Mouse (Mus musculus): ENCODE measurements around the gene Ebf1. TPM values are rescaled to one million over a fixed set of nuclear protein-coding genes. Genes with fewer than 3 reads are reported as not detected.

Gene Ebf1
- polyA plus RNA-seq, 1 experiment, result not detected

- WGBS, result 13% methylated on average over 14 of the region's 14 CpGs
- TF ChIP-seq POLR2A (IDR thresholded peaks at IDR 0.05; ENCODE audit: insufficient read depth, low read depth, low read length), result no peak
- TF ChIP-seq CTCF (IDR thresholded peaks at IDR 0.05; ENCODE audit: insufficient read depth, low read depth, low read length), result no peak
- Histone ChIP-seq H3K4me3 (ENCODE audit: insufficient read depth, low read depth, low read length) (no peak overlapping the region), H3K27ac (ENCODE audit: insufficient read depth, low read depth, low read length) (no peak overlapping the region), H3K4me1 (ENCODE audit: control insufficient read depth, insufficient read depth, low read length) (no peaks in the 10 kb centered on the region)
Observed at GRCm38 (mm10) chr11:44784255-44785029, 167.3 kb downstream of the Ebf1 start.

- TF ChIP-seq CTCF (IDR thresholded peaks at IDR 0.05; ENCODE audit: insufficient read depth, low read depth, low read length) (no peak), POLR2A (IDR thresholded peaks at IDR 0.05; ENCODE audit: insufficient read depth, low read depth, low read length) (no peak)
- no peak overlapping the region for H3K27ac ChIP-seq (ENCODE audit: insufficient read depth, low read depth, low read length)
- 15% methylated on average over 7 of the region's 7 CpGs for WGBS
- H3K4me3 ChIP-seq (ENCODE audit: insufficient read depth, low read depth, low read length), result no peak overlapping the region
- H3K4me1 ChIP-seq (ENCODE audit: control insufficient read depth, insufficient read depth, low read length), result no peaks in the 10 kb centered on the region
Observed at GRCm38 (mm10) chr11:44785063-44785462, 167.9 kb downstream of the Ebf1 start.

- Histone ChIP-seq H3K4me1 (ENCODE audit: control insufficient read depth, insufficient read depth, low read length) (no peaks in the 10 kb centered on the region), H3K27ac (ENCODE audit: insufficient read depth, low read depth, low read length) (no peak overlapping the region), H3K4me3 (ENCODE audit: insufficient read depth, low read depth, low read length) (no peak overlapping the region)
- TF ChIP-seq POLR2A (IDR thresholded peaks at IDR 0.05; ENCODE audit: insufficient read depth, low read depth, low read length) (no peak), CTCF (IDR thresholded peaks at IDR 0.05; ENCODE audit: insufficient read depth, low read depth, low read length) (no peak)
- WGBS, result 27% methylated on average over 5 of the region's 5 CpGs
Observed at GRCm38 (mm10) chr11:44785479-44785878, 168.4 kb downstream of the Ebf1 start.

GRCm38 (mm10) chr11:44788003-44788402, 170.9 kb downstream of the Ebf1 start:
- H3K4me3 ChIP-seq (ENCODE audit: insufficient read depth, low read depth, low read length), result no peak overlapping the region
- TF ChIP-seq CTCF (IDR thresholded peaks at IDR 0.05; ENCODE audit: insufficient read depth, low read depth, low read length), result no peak
- TF ChIP-seq POLR2A (IDR thresholded peaks at IDR 0.05; ENCODE audit: insufficient read depth, low read depth, low read length), result no peak
- WGBS, result 72% methylated on average over 1 of the region's 1 CpGs
- no peaks in the 10 kb centered on the region for H3K4me1 ChIP-seq (ENCODE audit: control insufficient read depth, insufficient read depth, low read length)
- no peak overlapping the region for H3K27ac ChIP-seq (ENCODE audit: insufficient read depth, low read depth, low read length)

- WGBS, result 13% methylated on average over 3 of the region's 3 CpGs
- Histone ChIP-seq H3K27ac (ENCODE audit: insufficient read depth, low read depth, low read length) (no peak overlapping the region), H3K4me3 (ENCODE audit: insufficient read depth, low read depth, low read length) (no peak overlapping the region), H3K4me1 (ENCODE audit: control insufficient read depth, insufficient read depth, low read length) (no peaks in the 10 kb centered on the region)
- TF ChIP-seq CTCF (IDR thresholded peaks at IDR 0.05; ENCODE audit: insufficient read depth, low read depth, low read length) (no peak), POLR2A (IDR thresholded peaks at IDR 0.05; ENCODE audit: insufficient read depth, low read depth, low read length) (no peak)
Observed at GRCm38 (mm10) chr11:44792816-44793215, 175.7 kb downstream of the Ebf1 start.

- H3K27ac ChIP-seq (ENCODE audit: insufficient read depth, low read depth, low read length), result no peak overlapping the region
- no peak for TF ChIP-seq POLR2A (IDR thresholded peaks at IDR 0.05; ENCODE audit: insufficient read depth, low read depth, low read length)
- no peak for TF ChIP-seq CTCF (IDR thresholded peaks at IDR 0.05; ENCODE audit: insufficient read depth, low read depth, low read length)
- WGBS, result 96% methylated on average over 4 of the region's 4 CpGs
- no peaks in the 10 kb centered on the region for H3K4me1 ChIP-seq (ENCODE audit: control insufficient read depth, insufficient read depth, low read length)
- no peak overlapping the region for H3K4me3 ChIP-seq (ENCODE audit: insufficient read depth, low read depth, low read length)
Observed at GRCm38 (mm10) chr11:44794883-44795282, 177.8 kb downstream of the Ebf1 start.

GRCm38 (mm10) chr11:44795767-44796166, 178.7 kb downstream of the Ebf1 start:
- Histone ChIP-seq H3K4me3 (ENCODE audit: insufficient read depth, low read depth, low read length) (no peak overlapping the region), H3K4me1 (ENCODE audit: control insufficient read depth, insufficient read depth, low read length) (no peaks in the 10 kb centered on the region), H3K27ac (ENCODE audit: insufficient read depth, low read depth, low read length) (no peak overlapping the region)
- TF ChIP-seq CTCF (IDR thresholded peaks at IDR 0.05; ENCODE audit: insufficient read depth, low read depth, low read length), result no peak
- TF ChIP-seq POLR2A (IDR thresholded peaks at IDR 0.05; ENCODE audit: insufficient read depth, low read depth, low read length), result no peak
- 95% methylated on average over 3 of the region's 3 CpGs for WGBS

- Histone ChIP-seq H3K4me1 (ENCODE audit: control insufficient read depth, insufficient read depth, low read length) (no peaks in the 10 kb centered on the region), H3K27ac (ENCODE audit: insufficient read depth, low read depth, low read length) (no peak overlapping the region), H3K4me3 (ENCODE audit: insufficient read depth, low read depth, low read length) (no peak overlapping the region)
- WGBS, result 86% methylated on average over 3 of the region's 3 CpGs
- TF ChIP-seq CTCF (IDR thresholded peaks at IDR 0.05; ENCODE audit: insufficient read depth, low read depth, low read length) (no peak), POLR2A (IDR thresholded peaks at IDR 0.05; ENCODE audit: insufficient read depth, low read depth, low read length) (no peak)
Observed at GRCm38 (mm10) chr11:44798270-44798669, 181.2 kb downstream of the Ebf1 start.

GRCm38 (mm10) chr11:44804046-44804445, 186.9 kb downstream of the Ebf1 start:
- Histone ChIP-seq H3K4me1 (ENCODE audit: control insufficient read depth, insufficient read depth, low read length) (0 out of 2 replicates have a peak, but pooled peaks cover 3% of the 10 kb centered on the region), H3K27ac (ENCODE audit: insufficient read depth, low read depth, low read length) (no peak overlapping the region), H3K4me3 (ENCODE audit: insufficient read depth, low read depth, low read length) (no peak overlapping the region)
- WGBS, result 81% methylated on average over 7 of the region's 7 CpGs
- no peak for TF ChIP-seq POLR2A (IDR thresholded peaks at IDR 0.05; ENCODE audit: insufficient read depth, low read depth, low read length)
- TF ChIP-seq CTCF (IDR thresholded peaks at IDR 0.05; ENCODE audit: insufficient read depth, low read depth, low read length), result no peak

Measured in olfactory bulb, adult 2 months (tissue).